Mouse (Mus musculus): ENCODE data around the gene Serpinb8.

Gene Serpinb8

GRCm38 (mm10) chr1:107642457-107643118, 52.8 kb downstream of the Serpinb8 start:
- no peak for DNase-seq (ENCODE audit: low read depth, low spot score)

- no peak for DNase-seq (ENCODE audit: low read depth, low spot score)
Observed at GRCm38 (mm10) chr1:107645086-107645485, 55.3 kb downstream of the Serpinb8 start.

DNA sequence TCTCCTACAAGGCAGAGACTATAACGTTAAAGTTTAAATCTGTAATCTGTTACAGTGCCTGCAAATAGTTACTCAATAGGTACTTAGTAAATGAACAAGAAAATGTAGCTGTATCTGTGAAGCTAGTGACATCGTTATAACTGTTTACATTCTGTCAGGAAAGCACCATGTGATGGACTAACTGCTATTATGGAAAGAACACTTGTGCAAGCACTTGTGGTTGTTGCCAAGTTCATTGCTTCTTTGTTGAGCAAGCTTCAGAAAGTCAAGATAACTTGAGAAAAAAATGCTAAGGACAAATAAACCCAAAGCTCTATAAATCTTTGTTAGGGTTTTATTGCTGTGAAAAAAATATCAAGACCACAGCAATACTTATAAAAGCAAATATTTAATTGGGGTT, 67.9 kb downstream of the Serpinb8 start:
- no peak for DNase-seq (ENCODE audit: low read depth, low spot score)
